Mouse (Mus musculus) erythroblast, embryonic 14.5 days (primary cell): ENCODE data around the gene Ccnd2.

ENCODE experiments used
- GATA1 ChIP-seq: IDR thresholded peaks from 2 replicates; pipeline ENCODE4 v1.6.1; 2012; ENCODE audit warnings: low read length, inconsistent platforms, mixed read lengths
- TAL1 ChIP-seq: IDR thresholded peaks from 3 replicates; pipeline ENCODE4 v1.6.1; 2012; ENCODE audit warnings: low read length, inconsistent platforms, mixed read lengths

DNA sequence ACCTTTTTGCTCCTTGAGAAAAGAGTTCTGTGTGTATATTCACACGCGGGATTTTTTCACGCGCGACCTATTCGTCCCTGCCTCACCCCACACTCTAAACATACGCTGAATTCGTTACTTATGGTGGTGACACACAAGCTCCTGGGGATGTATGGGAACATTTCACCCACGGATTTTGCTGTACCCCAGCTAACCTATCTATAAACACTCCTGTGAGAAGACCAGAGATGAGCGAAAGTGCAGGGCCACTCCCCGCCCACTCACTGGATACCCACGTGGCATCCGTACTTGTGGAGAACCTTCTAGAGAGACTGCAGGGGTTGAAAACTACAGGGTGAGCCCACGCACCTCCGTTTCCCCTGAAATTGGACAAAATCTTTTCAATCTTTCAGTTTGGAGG is 3.5 kb upstream of the Ccnd2 start:
- TF ChIP-seq GATA1 (no peak), TAL1 (no peak)
